Mouse (Mus musculus) cerebral cortex, adult 2 months (tissue): ENCODE data around the gene Dram1.

Source experiments
- WGBS: fragments of 180-500 bp; shearing (Covaris S2); methylation state at CpG from one replicate; pipeline ENCODE4 v1.1.7; 2018; 5-methylcytosine and 5-hydroxymethylcytosine counted together

Gene Dram1

DNA sequence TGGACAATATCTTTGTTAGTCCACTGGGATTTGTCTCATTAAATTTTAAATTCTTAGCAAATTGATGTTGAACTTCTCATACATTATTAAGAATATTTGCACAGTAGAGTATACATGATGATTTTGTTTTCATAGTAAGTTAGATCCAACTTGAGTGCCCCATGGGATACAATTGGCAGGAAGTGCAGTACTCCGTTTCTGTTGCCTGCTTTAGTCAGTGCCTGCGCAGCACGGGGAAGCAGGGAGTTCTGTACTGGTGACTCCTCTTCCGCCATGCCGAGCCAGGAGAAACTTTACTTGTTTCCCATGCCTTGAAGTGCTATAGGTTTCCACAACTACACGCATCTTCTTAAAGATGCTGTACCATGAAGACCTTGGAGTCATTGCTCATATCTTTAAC, 83.8 kb downstream of the Dram1 start:
- WGBS, result 86% methylated on average over 6 of the region's 6 CpGs

DNA sequence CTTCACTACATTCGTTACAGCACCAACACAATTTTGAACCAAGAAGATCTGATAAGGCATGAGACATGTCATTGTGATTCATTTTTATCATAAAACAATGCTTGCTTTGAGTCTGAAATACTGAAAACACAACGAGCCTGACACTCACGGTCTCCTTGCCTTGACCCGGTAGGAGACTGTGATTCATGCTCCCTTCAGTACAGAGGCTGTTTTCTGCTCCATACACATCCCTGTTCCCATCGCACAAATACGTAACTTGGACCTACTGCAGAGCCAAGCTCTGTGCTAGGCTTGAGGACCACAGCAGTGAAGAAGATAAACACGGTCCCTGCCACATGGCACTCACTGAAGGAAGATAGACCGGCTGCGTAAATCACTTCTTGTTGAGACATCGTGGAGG, 90.8 kb downstream of the Dram1 start:
- WGBS, result 83% methylated on average over 10 of the region's 10 CpGs

- WGBS, result 71% methylated on average over 8 of the region's 8 CpGs
These were observed 91.6 kb downstream of the Dram1 start for GRCm38 (mm10) chr10:88287261-88287660.

DNA sequence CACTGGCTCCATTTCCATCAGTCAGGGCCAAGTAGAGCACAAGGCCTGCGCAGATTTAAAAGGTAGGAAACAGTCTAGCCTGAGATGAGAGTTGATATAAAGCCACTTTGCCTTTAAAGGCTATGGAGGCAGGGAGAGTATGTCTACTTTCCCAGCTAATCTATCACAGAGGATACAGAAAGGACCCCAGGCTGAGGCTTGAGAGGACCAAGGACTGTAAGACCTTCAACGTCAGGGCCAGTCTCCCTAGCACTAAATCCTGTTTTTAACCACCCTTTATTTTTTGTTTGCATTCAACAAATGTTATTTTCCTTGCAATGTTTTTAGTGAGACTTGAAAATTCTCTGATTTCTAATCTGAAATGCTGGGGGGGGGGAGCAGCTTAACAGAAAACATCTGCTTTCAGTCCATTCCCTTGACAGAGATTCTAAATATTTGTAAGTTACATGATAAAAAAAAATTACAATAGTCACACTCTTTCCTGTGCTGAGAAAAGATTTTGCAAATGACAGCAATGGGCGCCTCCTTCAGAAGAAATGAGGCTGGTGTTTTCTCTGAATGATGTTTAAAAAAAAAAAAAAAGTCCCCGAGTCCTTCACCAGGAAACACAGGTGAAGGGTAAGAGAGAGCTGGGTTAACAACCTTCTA, 94.4 kb downstream of the Dram1 start:
- 92% methylated on average over 4 of the region's 4 CpGs for WGBS

DNA sequence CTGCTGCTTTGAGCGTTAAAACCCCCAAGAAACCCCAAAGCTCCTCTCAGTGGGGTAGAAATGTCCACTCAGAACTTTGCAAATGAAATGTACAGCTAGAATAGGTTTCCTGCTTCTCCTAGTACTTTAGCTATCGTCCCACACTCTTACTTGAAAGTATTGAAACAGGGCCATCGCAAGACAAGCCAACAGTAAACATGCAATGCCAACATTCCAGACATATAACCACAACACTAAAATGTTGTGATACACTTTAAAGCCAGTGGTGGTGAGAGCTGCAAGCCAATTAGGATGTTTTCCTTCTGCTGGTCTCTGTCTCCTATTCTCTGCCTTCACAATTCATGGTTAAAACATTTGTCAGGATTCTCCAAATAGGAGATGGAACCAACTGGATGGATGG, 97.2 kb downstream of the Dram1 start:
- 89% methylated on average over 3 of the region's 3 CpGs for WGBS

- WGBS, result 84% methylated on average over 5 of the region's 5 CpGs
These were observed 104.8 kb downstream of the Dram1 start for GRCm38 (mm10) chr10:88274045-88274444.
